Mouse (Mus musculus): ENCODE results near the gene Brca1. TPM values are rescaled to one million over a fixed set of nuclear protein-coding genes. Genes with fewer than 3 reads are reported as not detected.
"Not testable (repeated sequence)": the region's sequence is repeated elsewhere in the genome, so short reads cannot be mapped to it uniquely, and the experiment has no call there.

The Brca1 gene
- total RNA-seq, 4 experiments from 2014 or later = 0.22 to 0.57 (median 0.35) TPM

DNA sequence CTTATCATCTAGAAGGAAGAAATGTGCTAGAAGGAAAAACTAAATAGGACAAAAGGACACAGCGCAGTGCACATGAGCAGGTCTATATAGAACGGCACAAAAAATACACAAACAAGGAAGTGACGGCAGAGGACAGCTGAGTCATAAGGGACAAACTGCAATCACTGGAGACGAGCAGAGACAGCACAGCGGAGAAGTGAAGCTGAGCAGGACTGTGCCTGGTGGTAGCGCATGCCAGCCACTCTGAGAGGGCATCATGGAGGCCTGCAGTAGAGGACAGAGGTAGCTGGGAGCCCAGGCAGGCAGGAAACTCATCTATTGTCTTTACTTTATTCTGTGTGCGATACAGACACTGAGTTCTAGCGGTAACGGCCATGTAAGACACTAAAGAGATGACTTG lies 8.2 kb downstream of the Brca1 start:
- no peak for DNase-seq (ENCODE audit: low spot score)

GRCm38 (mm10) chr11:101526686-101527085 lies 25.1 kb downstream of the Brca1 start:
- no peak for DNase-seq (ENCODE audit: low spot score)

DNA sequence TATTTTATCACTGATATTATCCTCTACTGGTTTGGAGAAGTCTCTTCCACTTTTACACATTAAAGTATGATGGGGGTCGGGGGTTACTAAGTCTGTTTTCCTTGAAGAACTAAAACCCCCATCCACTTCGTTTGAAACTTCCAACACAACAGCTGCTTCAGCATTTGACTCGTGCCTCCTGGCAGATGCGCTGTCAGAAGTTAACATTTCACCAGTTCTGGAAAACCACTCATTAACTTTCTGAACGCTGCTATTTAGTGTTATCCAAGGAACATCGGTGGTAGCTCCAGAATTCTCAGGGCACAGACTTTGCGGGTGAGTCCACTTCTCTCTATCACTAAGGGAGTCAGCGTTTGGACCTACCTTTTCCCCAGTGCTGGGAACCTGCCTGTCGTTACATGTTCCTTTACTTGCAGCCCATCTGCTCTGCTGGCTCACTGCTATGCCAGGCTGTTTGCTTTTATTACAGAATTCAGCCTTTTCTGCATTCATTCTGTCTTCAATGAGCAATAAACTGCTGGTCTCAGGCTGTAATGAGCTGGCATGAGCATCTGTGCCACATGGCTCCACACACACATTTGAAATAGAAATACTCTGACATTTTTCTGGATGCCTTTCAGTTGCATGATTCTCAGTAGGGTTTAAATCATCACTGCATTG lies 25.7 kb downstream of the Brca1 start:
- DNase-seq (ENCODE audit: low spot score) = no peak

DNA sequence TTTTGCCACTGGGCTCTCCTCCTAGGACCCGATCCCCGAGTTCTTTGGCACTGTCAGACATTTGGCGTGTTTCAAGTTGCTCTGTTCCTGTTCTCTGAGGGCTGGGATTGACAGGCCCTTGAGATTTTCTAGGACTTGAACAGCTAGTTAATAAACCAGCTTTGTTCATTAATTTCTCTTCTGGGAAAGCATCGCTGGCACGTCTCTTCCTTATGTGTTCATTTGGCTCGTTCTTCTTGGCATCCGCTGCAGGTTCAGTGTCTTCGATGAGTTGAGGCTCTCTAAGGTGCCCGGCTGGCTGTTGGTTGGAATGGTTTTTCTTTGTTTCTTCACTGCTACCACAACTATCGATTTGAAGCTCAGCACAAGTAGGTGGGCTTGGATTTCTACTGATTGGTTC lies 26.7 kb downstream of the Brca1 start:
- DNase-seq (ENCODE audit: low spot score) = no peak

DNA sequence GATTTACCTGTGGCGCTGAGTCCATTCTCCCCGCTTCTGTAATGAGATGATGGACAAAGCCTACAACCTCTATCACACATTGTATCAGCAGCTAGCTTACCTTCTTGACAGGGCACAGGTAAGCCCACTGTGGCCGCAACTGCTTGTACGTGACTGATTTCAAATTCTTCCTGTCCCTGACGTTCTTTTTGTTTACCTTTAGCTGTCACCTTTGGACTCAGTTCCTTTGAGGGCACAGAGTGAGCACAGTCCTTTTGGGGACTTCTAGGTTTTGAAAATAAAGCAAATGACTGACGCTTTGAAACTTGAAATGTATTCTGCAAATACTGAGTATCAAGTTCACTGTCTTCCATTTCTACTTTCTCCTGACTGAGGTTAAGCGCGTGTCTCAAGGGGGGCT lies 27.3 kb downstream of the Brca1 start:
- DNase-seq (ENCODE audit: low spot score) = no peak

DNA sequence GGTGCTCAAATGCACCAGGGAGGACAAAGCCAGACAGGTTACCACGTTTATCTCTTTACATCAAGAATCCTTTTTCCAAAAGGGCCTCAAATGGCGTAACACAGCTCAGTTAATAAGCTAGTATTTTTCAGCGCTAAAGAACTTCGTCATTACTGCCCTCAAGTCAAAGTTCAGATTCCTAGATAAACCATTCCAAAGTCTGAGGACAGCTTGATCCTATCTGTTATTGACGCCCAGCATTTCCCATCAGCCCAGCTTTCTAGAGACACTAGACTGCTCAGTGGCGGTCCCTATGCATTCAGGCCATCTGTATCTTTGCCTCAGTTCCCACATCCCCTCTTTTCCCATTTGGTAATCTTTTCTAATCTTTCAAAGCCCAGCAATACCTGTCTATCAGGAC lies 32.4 kb downstream of the Brca1 start:
- no peak for DNase-seq (ENCODE audit: low spot score)

GRCm38 (mm10) chr11:101518937-101519336 lies 32.8 kb downstream of the Brca1 start:
- no peak for DNase-seq (ENCODE audit: low spot score)

DNA sequence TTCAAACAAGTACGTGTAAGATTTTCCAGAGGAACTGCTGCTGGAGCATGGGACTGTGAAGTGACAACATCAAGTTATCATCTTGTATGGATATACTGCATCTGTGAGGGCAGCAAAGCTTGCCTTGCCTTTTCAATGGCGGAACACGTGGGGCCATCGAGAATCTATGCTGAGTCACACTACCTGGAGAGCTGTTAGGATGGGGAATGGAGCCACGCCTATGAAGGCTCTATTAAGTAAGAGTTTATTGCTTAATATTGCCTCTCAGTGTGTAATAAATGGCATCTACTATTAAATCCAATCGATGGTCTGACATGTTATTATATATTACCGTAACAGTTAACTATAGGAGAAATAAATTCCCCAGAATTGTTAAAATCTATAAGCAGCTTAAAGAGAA lies 44.7 kb downstream of the Brca1 start:
- no peak for DNase-seq (ENCODE audit: low spot score)

DNA sequence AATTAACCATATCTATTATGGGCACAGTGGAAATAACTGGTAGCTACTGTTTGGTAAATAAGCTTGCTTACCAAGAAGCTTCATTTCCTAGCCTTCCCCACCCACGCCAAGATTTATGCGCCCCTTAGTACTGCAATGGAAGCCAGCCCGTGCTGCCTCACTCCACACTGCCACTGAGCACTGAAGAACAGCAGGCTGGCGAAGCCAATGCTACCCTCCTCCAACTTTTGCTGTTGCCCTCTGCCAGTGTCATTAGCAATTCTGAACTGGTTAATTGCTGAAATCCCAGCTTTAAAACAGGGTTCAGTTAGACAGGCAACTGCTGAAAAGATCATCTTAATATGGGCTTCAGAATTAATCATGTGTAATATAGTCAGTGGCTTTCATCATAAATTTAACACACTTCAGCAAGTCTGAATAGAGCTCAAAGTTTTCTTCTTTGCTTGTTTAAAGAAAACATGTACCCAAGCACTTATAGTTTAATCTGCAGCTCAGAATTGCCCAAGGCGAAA lies 45.4 kb downstream of the Brca1 start:
- DNase-seq (ENCODE audit: low spot score) = no peak

DNA sequence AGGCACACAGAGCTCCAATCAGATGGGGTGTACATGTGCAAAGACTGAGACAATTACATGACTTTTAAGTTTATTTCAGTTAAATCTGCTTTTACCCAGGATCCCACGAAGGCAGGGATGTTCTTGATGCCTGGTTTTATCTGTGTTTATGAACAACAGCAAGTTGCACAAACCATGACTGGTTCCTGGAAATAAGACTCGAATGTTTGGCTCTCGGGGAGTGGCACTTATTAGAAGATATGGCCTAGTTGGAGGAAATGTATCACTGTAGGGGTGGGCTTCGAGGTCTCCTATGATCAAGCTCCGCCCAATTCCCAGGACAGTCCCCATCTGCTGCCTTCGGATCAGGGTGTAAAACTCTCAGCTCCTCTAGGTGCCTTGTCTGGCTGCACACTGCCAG lies 65.6 kb downstream of the Brca1 start:
- no peak for DNase-seq (ENCODE audit: low spot score)

GRCm38 (mm10) chr11:101485509-101486028 lies 66.2 kb downstream of the Brca1 start:
- DNase-seq (ENCODE audit: low spot score) = no peak

GRCm38 (mm10) chr11:101484814-101485213 lies 66.9 kb downstream of the Brca1 start:
- no peak for DNase-seq (ENCODE audit: low spot score)

- DNase-seq (ENCODE audit: low spot score) = no peak
These were observed 67.5 kb downstream of the Brca1 start for GRCm38 (mm10) chr11:101484245-101484644.

DNA sequence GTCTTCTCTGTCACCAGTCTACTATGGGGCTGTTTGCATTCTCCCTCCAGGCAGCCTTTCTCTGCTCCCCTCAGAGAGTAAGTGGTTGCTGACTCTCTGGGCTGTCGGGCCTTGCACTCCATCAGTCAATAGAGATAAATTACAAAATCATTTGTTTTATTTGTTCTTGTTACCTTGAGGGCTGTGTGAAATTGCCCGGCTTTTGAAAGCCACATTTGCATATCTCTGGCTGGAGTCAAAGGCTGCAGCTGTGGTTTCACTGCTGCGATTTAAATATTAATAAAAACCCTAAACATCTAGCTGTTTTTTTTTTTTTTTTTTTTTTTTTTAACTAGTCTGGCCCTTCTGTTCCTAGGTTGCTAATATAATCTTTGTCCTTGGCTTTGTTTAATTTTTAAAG lies 68.0 kb downstream of the Brca1 start:
- DNase-seq (ENCODE audit: low spot score) = no peak

DNA sequence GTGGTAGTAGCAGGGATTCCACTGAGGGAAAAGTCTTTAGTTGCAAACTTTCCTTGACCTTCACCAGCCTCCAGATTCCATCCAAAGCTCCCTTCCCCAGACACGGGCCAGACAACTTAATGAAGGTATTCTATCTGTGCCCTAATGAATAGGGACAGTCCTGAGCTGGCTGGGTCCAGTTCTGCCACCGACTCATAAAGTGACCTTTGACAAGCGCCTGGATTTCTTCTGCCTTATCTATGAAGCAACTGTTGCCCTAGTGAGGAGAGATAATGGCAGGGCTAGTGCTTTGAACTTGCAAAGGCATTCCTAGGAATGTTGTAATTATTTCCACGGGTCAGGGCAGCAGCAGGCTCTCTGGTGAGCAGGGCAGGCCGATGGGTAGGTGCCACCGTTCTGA lies 70.8 kb downstream of the Brca1 start:
- DNase-seq (ENCODE audit: low spot score) = no peak

DNA sequence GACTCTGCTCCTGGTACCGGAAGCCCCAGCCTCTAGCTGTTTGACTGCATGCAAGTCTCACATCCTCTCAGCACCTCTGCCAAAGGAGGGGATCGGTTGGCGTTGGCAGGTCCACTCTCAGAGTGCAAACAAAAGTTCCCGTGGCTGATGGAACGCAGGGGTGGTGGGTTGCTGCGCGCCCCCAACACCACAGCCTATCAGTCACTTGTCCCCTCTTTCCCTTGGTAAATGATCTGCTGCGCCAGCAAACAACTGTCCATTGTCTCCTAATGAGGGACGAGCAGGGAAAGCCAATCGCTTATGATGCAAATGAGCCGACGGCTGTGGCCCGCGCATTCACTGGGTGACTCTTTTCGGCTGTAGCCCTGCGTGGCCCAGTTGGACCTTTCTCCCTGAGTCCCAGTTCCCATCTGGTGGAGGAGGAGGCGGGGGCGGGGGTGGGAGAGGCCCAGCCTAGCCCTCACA lies 72.6 kb downstream of the Brca1 start:
- DNase-seq (ENCODE audit: low spot score) = no peak

- DNase-seq (ENCODE audit: low spot score) = no peak
These were observed 74.1 kb downstream of the Brca1 start for GRCm38 (mm10) chr11:101477552-101478211.

DNA sequence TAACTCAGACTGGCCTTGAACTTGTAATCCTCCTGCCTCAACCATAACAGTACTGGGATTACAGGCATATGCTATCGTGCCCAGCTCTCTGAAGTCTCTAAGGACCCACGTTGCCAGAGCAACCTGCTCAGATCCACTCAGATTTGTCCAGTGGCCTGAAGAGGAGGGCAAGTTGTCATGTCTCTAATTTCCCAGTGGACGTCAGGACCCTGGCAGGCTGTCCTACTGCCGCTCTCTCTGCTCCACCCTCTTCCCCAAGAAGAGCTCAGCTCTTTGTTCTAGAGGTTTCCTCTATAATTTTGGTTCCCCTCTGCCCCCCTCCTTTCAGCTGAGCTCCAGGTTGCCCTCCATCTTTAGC lies 74.6 kb downstream of the Brca1 start:
- DNase-seq (ENCODE audit: low spot score) = no peak

- not testable (repeated sequence) for DNase-seq (ENCODE audit: low spot score)
These were observed 75.4 kb downstream of the Brca1 start for GRCm38 (mm10) chr11:101476361-101476760.

- DNase-seq (ENCODE audit: low spot score) = no peak
These were observed 77.5 kb downstream of the Brca1 start for GRCm38 (mm10) chr11:101474298-101474697.

GRCm38 (mm10) chr11:101473686-101474085 lies 78.1 kb downstream of the Brca1 start:
- DNase-seq (ENCODE audit: low spot score) = not testable (repeated sequence)

DNA sequence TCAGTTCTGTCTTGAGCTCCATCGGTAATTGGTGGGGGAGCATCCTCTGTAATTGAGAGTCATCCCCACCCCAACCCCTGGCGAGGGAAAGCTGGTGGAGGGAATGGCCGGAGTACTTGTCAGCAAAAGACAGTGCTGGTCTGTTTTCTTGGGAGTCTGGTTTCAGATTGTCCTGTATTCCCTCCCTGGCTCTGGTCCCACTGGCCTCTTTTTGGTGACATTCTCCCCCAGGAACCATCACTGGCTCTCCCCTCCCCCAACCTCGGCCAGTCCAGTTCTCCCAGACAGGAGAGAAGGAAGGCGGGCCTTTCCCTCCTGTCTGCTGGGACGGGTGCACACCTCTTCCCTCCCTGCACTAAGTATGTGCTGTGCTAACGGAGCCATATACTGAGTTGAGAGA lies 79.4 kb downstream of the Brca1 start:
- no peak for DNase-seq (ENCODE audit: low spot score)

DNA sequence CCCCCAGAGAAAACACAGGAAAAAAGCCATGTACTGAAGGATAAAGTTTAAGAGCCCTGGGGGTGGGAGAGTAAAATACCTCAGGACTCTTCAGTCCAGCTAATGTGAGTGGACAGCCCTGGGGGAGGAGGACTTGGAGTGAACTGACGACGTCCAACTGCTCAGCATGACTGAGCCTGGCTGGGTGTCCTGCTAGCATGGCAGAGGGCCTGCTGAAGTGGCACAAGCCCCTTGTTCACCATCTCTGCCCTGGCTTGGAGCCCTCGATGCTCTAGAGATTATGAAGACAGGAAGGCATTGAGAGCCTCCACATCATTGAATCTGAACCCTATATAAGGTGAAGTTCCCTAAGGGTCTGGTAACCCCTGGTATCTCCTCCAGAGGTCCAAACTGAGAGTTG lies 79.8 kb downstream of the Brca1 start:
- DNase-seq (ENCODE audit: low spot score) = no peak

Measured in heart, adult 8-10 months (tissue).